Mouse (Mus musculus) megakaryocyte progenitor cell, adult 5-6 weeks (primary cell): ENCODE results near the gene Gm6502. TPM values are rescaled to one million over a fixed set of nuclear protein-coding genes. Genes with fewer than 3 reads are reported as not detected.
"Not testable (repeated sequence)": the region's sequence is repeated elsewhere in the genome, so short reads cannot be mapped to it uniquely, and the experiment has no call there.

Experiments used
- ATAC-seq: replicated peaks from 2 replicates; pipeline ENCODE4 v1.8.0; 2016; ENCODE audit warnings: mild to moderate bottlenecking, moderate TSS enrichment, inconsistent platforms; ENCODE audit not compliant: poor library complexity
- total RNA-seq, 2 experiments: library from RNA; stranded (forward) in 1 of 2; stranded (reverse) in 1 of 2; fragments of 157-497, 149-512 nt in 1 of 2; fragments of 200-1000 nt in 1 of 2; gene quantifications; 2 replicates each; pipeline versions ENCODE4 v1.2.3 to v1.2.4; 2015 to 2017

The Gm6502 gene
- not detected in 2 replicates for total RNA-seq (2015)
- total RNA-seq (2017), result not detected in 2 replicates

DNA sequence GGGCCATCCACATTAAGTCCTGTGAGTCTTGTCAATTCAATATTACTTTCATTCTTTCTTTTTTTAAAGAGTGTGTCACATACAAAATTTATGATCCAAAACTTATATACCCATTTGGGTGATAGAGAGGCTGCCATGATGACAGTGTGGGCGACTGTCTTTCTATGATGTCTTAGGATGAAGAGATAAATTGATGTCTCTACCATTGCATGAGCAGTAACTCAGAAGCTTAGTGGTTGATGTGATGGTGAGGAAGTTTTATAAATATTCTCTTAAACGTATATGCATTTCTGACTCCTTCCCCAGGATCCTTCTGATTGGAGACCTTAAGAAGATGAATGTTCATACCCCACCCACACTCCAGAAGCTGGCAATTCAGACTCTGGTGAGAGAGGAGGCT lies at the start of gene Gm6502:
Gm6502 (plus strand) TSS at position 301 of the 400 bp plus-strand sequence.
- not testable (repeated sequence) for ATAC-seq

DNA sequence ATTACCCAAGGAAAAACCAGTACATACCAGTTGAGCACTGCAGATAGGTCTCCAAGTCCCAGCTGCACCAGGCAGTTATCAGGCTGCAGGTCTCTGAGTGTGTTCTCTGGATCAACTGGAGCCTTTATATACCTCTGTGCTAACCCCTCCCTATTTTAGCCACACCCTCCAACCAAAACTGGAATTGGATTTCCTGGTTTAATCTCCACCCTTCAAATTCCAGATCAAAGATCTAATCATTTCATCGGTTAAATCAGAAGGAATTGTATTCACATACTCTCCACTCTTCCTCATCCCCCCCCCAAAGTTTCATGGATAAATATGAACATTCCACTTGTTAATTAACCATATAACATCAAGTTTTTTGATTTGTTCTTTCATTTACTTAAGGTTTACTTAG lies 7.5 kb upstream of the Gm6502 start, which contains the start of gene A430089I19Rik:
A430089I19Rik (minus strand) TSS at position 101 of the 400 bp plus-strand sequence.
- ATAC-seq, result not testable (repeated sequence)

DNA sequence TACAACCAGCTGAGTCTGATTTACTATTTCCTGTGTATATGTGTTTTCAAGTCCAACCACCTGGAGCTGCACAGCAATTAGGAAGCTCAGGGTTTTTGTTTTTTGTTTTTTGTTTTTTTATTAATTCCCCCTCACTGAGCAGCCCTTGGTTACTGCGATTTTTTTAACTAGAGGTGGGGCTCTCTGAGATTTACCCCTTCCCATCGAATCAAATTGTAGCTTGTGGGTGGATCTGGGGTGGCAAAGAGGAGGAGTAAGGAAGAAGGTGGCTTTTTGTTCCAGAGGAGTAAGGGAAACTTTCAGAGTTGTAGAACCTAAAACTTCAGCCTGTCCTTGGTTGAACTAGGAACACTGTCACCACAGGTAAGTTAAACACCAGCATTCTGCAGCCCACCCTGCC lies 25.2 kb downstream of the Gm6502 start, which contains the start of gene AA792892:
AA792892 (plus strand) TSS at position 301 of the 400 bp plus-strand sequence.
- ATAC-seq, result not testable (repeated sequence)

Other genes with a start within 250 kb of the Gm6502 start
- gene BC061212, start 243.9 kb upstream of the Gm6502 start, total RNA-seq (2015), result not detected in 2 replicates
- not detected in 2 replicates for gene BC061212, start 243.9 kb upstream of the Gm6502 start, total RNA-seq (2017)
- gene Gm6351, start 238.1 kb upstream of the Gm6502 start, total RNA-seq (2015), result not detected in 2 replicates
- not detected in 2 replicates for gene Gm6351, start 238.1 kb upstream of the Gm6502 start, total RNA-seq (2017)
- not detected in 2 replicates for gene Gm3106, start 96.4 kb upstream of the Gm6502 start, total RNA-seq (2015)
- not detected in 2 replicates for gene Gm3106, start 96.4 kb upstream of the Gm6502 start, total RNA-seq (2017)
- not detected in 2 replicates for gene A430089I19Rik, start 7.6 kb upstream of the Gm6502 start, total RNA-seq (2015)
- gene A430089I19Rik, start 7.6 kb upstream of the Gm6502 start, total RNA-seq (2017), result not detected in 2 replicates
- not detected in 2 replicates for gene AA792892, start 25.3 kb downstream of the Gm6502 start, total RNA-seq (2015)
- gene AA792892, start 25.3 kb downstream of the Gm6502 start, total RNA-seq (2017), result not detected in 2 replicates
- not detected in 2 replicates for gene Gm7682, start 131.3 kb downstream of the Gm6502 start, total RNA-seq (2015)
- gene Gm7682, start 131.3 kb downstream of the Gm6502 start, total RNA-seq (2017), result not detected in 2 replicates
- not detected in 2 replicates for gene Gm3139, start 211.9 kb downstream of the Gm6502 start, total RNA-seq (2015)
- gene Gm3139, start 211.9 kb downstream of the Gm6502 start, total RNA-seq (2017), result not detected in 2 replicates